Mouse (Mus musculus): ENCODE data around the gene Atf5. TPM values are rescaled to one million over a fixed set of nuclear protein-coding genes. Genes with fewer than 3 reads are reported as not detected.

The Atf5 gene
- total and polyA plus RNA-seq, 2 experiments from 2014 or later, result 4.4 to 15.8 TPM

GRCm38 (mm10) chr7:44817441-44817840 is 983 bp upstream of the Atf5 start:
- peak overlapping the region; percentile 93 for H3K9ac ChIP-seq (replicated peaks; ENCODE audit: low read length)
- 34% methylated on average over 3 of the region's 3 CpGs for WGBS
- peaks cover 23% of the 10 kb centered on the region for H3K4me1 ChIP-seq (ENCODE audit: insufficient read depth, low read length)
- no peak for ATAC-seq
- H3K4me2 ChIP-seq (ENCODE audit: low read depth, low read length), result peak overlapping the region; percentile 87
- H3K4me3 ChIP-seq (ENCODE audit: low read length), result peak overlapping the region; percentile 85
- H3K27me3 ChIP-seq (ENCODE audit: insufficient read depth, low read length), result no peaks in the 10 kb centered on the region
- H3K9me3 ChIP-seq (ENCODE audit: low read length), result no peaks in the 10 kb centered on the region
- TF ChIP-seq CTCF (IDR thresholded peaks at IDR 0.05; ENCODE audit: low read depth), result no peak
- no peak for DNase-seq (ENCODE audit: low spot score)
- H3K36me3 ChIP-seq (ENCODE audit: insufficient read depth, low read length), result no peaks in the 10 kb centered on the region
- H3K27ac ChIP-seq, result no peak overlapping the region

- ATAC-seq, result peak; percentile 95
Observed at GRCm38 (mm10) chr7:44815721-44816469, 563 bp downstream of the Atf5 start, which contains the start of the genes Nup62 and Il4i1. Nup62 (plus strand) TSS chr7:44816088. Il4i1 (plus strand) TSS chr7:44816387.

GRCm38 (mm10) chr7:44814952-44815553 is 1.4 kb downstream of the Atf5 start:
- Histone ChIP-seq H3K9me3 (ENCODE audit: low read length) (no peaks in the 10 kb centered on the region), H3K4me2 (ENCODE audit: low read depth, low read length) (peak overlapping the region; percentile 87), H3K4me1 (ENCODE audit: insufficient read depth, low read length) (peaks cover 23% of the 10 kb centered on the region), H3K27ac (0 out of 2 replicates have a peak overlapping the region, but pooled peaks have one; percentile 94), H3K27me3 (ENCODE audit: insufficient read depth, low read length) (no peaks in the 10 kb centered on the region), H3K4me3 (ENCODE audit: low read length) (peak overlapping the region; percentile 85), H3K36me3 (ENCODE audit: insufficient read depth, low read length) (no peaks in the 10 kb centered on the region), H3K9ac (replicated peaks; ENCODE audit: low read length) (no peak overlapping the region)
- DNase-seq (ENCODE audit: low spot score) (no peak), ATAC-seq (no peak)
- TF ChIP-seq CTCF (IDR thresholded peaks at IDR 0.05; ENCODE audit: low read depth), result no peak
- 24% methylated on average over 14 of the region's 14 CpGs for WGBS

More at GRCm38 (mm10) chr7:44815721-44816469, 563 bp downstream of the Atf5 start, which contains the start of the genes Nup62 and Il4i1:
- Histone ChIP-seq H3K9me3 (ENCODE audit: low read length) (no peaks in the 10 kb centered on the region), H3K36me3 (ENCODE audit: insufficient read depth, low read length) (no peaks in the 10 kb centered on the region), H3K9ac (replicated peaks; ENCODE audit: low read length) (peak within 1 kb of the TSS; percentile 93), H3K4me3 (ENCODE audit: low read length) (peak within 1 kb of the TSS; percentile 85), H3K27ac (peak within 1 kb of the TSS; percentile 94), H3K4me1 (ENCODE audit: insufficient read depth, low read length) (peaks cover 23% of the 10 kb centered on the region), H3K27me3 (ENCODE audit: insufficient read depth, low read length) (no peaks in the 10 kb centered on the region), H3K4me2 (ENCODE audit: low read depth, low read length) (peak within 1 kb of the TSS; percentile 87)
- peak; percentile 100 for DNase-seq (ENCODE audit: low spot score)
- 0 out of 2 replicates have a peak, but pooled peaks have one; percentile 5 for TF ChIP-seq CTCF (IDR thresholded peaks at IDR 0.05; ENCODE audit: low read depth)
- WGBS, result under 1% methylated on average over 58 of the region's 62 CpGs

GRCm38 (mm10) chr7:44814423-44814822 is 2.0 kb downstream of the Atf5 start:
- DNase-seq (ENCODE audit: low spot score), result no peak
- no peak overlapping the region for H3K4me3 ChIP-seq (ENCODE audit: low read length)
- no peak overlapping the region for H3K27ac ChIP-seq
- H3K27me3 ChIP-seq (ENCODE audit: insufficient read depth, low read length), result no peaks in the 10 kb centered on the region
- peaks cover 23% of the 10 kb centered on the region for H3K4me1 ChIP-seq (ENCODE audit: insufficient read depth, low read length)
- H3K4me2 ChIP-seq (ENCODE audit: low read depth, low read length), result no peak overlapping the region
- no peaks in the 10 kb centered on the region for H3K9me3 ChIP-seq (ENCODE audit: low read length)
- no peak for TF ChIP-seq CTCF (IDR thresholded peaks at IDR 0.05; ENCODE audit: low read depth)
- H3K9ac ChIP-seq (replicated peaks; ENCODE audit: low read length), result no peak overlapping the region
- no peaks in the 10 kb centered on the region for H3K36me3 ChIP-seq (ENCODE audit: insufficient read depth, low read length)
- no peak for ATAC-seq
- 92% methylated on average over 4 of the region's 4 CpGs for WGBS

- Histone ChIP-seq H3K9me3 (ENCODE audit: low read length) (no peaks in the 10 kb centered on the region), H3K4me3 (ENCODE audit: low read length) (no peak overlapping the region), H3K4me1 (ENCODE audit: insufficient read depth, low read length) (peaks cover 21% of the 10 kb centered on the region), H3K27me3 (ENCODE audit: insufficient read depth, low read length) (no peaks in the 10 kb centered on the region), H3K27ac (no peak overlapping the region), H3K36me3 (ENCODE audit: insufficient read depth, low read length) (no peaks in the 10 kb centered on the region), H3K9ac (replicated peaks; ENCODE audit: low read length) (no peak overlapping the region), H3K4me2 (ENCODE audit: low read depth, low read length) (no peak overlapping the region)
- no peak for DNase-seq (ENCODE audit: low spot score)
- no peak for TF ChIP-seq CTCF (IDR thresholded peaks at IDR 0.05; ENCODE audit: low read depth)
- 95% methylated on average over 3 of the region's 3 CpGs for WGBS
- no peak for ATAC-seq
Observed at GRCm38 (mm10) chr7:44813985-44814384, 2.5 kb downstream of the Atf5 start.

GRCm38 (mm10) chr7:44812651-44813325 is 3.7 kb downstream of the Atf5 start:
- TF ChIP-seq CTCF (IDR thresholded peaks at IDR 0.05; ENCODE audit: low read depth), result no peak
- H3K9me3 ChIP-seq (ENCODE audit: low read length), result no peaks in the 10 kb centered on the region
- H3K9ac ChIP-seq (replicated peaks; ENCODE audit: low read length), result no peak overlapping the region
- H3K36me3 ChIP-seq (ENCODE audit: insufficient read depth, low read length), result no peaks in the 10 kb centered on the region
- no peak overlapping the region for H3K4me2 ChIP-seq (ENCODE audit: low read depth, low read length)
- H3K27me3 ChIP-seq (ENCODE audit: insufficient read depth, low read length), result no peaks in the 10 kb centered on the region
- DNase-seq (ENCODE audit: low spot score) (no peak), ATAC-seq (no peak)
- H3K4me1 ChIP-seq (ENCODE audit: insufficient read depth, low read length), result peaks cover 11% of the 10 kb centered on the region
- H3K4me3 ChIP-seq (ENCODE audit: low read length), result no peak overlapping the region
- 90% methylated on average over 20 of the region's 20 CpGs for WGBS
- no peak overlapping the region for H3K27ac ChIP-seq

Data from hindbrain, postnatal 0 days (tissue).